Mouse (Mus musculus) granulocyte monocyte progenitor cell, adult 5-6 weeks (primary cell): ENCODE measurements around the gene Micall1. TPM values are rescaled to one million over a fixed set of nuclear protein-coding genes. Genes with fewer than 3 reads are reported as not detected.
A peak's percentile ranks its signal among the peaks of the same experiment; 100 is the strongest.

Experiments
- ATAC-seq: replicated peaks from 2 replicates; pipeline ENCODE4 v1.8.0; 2016; ENCODE audit warnings: mild to moderate bottlenecking, moderate TSS enrichment, inconsistent platforms; ENCODE audit not compliant: poor library complexity, severe bottlenecking
- total RNA-seq, 2 experiments: library from RNA; stranded (forward) in 1 of 2; stranded (reverse) in 1 of 2; fragments of 200-712, 200-1000 nt in 1 of 2; fragments of >200 nt in 1 of 2; fragmentation: Nextera tagmentation in 1 of 2; gene quantifications; 2 replicates each; pipeline ENCODE4 v1.2.3; 2014 to 2017

Micall1 gene
- total RNA-seq, 2 experiments from 2014 or later = 7.1 to 13.5 TPM

DNA sequence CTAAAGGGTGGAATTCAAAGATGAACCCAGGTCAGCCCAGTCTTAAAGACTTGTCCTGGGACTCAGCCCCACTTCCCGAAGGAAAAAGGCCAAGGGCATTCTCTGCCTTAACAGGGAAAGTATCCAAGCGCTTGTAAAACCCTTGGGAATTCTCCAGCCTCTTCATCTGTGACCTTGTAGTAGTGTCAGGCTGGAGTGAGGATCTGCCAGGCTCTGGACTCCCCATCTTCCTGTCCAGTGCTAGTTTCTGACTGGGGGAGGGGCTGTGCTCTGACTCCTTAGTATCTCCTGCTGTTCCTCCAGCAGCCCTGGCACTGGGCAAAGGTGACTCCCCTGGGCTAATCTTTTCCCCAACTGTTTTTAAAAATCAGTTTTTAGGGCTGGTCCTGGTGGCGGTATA is 12.1 kb upstream of the Micall1 start:
- no peak for ATAC-seq

DNA sequence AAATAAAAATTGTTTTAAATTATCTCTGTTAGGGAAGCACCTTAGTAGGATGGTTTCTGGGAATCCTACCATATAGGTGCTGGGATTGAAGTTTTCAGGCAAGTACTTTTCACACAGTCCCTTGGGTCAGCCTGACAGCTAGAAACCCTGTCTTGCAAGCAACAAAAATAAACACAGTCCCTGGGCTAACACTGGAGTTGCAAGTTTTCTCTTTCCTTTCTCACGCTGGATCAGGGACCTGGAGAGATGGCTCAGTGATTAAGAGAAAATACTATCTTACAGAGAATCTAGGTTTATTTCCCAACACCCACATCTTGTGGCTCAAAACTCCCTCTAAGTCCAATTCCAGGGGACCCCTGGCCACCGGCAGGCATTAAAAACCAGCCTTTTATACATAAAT is 11.6 kb upstream of the Micall1 start:
- no peak for ATAC-seq

DNA sequence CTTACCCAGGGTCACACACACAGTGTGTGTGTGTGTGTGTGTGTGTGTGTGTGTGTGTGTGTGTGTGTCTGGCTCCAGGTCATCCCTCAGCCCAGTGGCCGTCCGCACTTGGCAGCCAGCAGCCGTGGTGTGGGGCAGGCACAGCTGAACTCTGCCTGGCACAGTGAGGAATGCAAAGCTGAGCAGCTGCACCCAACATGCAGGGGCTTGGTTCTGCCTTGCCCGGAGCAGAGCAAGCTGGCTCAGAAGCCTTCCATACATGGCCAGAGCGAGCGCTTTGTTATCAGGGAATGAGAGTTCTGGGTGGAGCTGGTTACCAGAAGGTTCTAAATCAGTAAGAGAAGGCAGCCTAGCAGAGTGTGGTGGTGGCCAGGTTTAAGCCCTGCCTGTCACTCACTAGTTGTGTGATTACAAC is 11.1 kb upstream of the Micall1 start:
- no peak for ATAC-seq

DNA sequence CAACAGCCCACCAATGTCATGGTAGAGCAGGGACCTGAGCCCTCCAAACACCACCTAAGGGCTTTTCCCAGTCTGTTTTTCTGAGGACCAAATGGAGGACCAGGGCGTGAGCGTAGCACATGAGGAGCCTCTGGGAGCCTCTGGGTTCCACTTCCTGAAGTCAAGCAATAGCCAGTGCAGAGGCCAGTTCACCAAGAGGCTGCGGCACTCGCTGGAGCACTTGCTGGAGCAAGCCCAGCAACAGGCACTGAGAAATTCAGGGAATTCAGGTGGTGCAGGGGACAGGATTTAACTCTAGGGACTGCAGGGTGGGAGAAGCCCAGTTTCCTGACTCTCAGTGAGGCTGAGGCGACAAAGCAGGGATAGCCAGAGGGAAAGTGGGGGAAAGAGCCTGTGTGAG is 10.5 kb upstream of the Micall1 start:
- ATAC-seq = no peak

DNA sequence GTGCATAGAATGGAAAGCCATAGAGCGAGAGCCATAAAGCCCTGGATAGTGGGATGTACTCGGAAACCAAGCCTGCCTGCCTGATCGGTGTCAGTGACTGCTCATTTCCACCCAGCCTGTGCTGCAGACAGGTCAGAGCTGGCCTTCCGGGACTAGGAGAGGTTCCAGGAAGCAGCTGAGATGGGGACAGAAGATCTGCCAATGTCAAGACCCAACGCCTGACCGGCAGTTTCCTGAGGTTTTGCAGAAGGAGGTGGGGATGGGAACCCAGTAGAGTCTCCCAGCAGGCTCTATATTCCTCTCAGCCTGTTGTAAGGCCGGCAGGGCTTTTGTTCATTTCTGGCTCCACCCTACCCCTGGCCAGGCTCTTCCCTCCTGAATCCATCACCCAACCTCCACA is 9.8 kb upstream of the Micall1 start:
- ATAC-seq = no peak; the same call in 1 of the 2 replicates

DNA sequence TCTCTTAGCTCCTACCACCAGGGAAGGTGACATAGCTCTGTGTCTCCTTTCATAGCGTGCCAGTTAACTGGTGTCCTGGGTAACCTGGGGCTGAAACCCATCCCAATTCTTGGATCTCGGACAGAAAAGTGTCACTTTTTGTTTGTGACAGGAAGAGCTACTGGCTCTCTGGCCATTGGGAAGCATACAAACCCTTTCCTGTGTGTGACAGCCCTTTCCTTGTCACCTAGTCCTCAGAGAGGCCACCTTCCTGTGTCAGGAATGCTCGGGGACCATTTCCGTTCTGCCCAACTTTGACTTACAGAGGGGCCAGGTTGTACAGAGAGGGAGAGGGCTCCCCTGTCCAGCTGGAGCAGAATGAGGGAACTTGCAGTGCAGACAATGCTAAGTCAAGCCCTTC is 9.2 kb upstream of the Micall1 start:
- no peak for ATAC-seq

DNA sequence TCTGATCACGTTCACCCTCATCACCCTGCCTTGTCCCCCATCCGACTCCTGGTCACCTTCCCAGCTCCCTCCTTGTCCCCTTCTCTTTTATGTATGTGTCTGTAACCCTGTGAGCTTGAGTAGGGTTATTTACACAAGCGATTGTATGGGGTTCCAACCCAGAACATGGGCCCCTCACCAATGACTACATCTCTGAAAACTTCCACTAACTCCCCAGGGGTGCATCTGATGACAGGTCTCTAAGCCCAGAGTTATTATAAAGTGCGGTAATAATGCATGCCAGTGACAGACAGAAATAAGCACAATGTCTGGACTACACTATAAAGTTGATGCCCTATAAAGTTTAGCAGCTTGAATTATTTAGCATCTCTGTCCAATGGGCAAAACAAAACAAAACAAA is 8.3 kb upstream of the Micall1 start:
- no peak for ATAC-seq

DNA sequence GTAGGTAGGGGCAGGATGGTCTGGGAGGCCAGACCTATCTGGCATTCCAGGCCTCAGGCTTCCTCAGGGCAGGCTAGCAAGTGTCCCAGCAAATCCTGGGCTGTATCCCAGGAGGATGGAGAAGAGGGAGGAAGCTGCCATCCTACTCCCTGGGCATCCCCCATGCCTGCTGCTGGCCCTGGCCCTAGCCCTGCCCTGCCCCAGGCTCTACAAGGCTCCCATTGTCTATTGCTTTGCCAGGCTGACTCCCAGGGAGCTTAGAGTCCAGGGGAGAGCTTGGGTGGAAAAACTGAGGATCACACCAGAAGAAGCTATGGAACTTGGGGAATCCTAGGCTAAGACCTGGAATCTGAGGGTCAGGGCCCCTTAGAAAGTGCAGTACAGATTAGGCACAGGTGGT is 7.2 kb upstream of the Micall1 start:
- ATAC-seq = no peak

DNA sequence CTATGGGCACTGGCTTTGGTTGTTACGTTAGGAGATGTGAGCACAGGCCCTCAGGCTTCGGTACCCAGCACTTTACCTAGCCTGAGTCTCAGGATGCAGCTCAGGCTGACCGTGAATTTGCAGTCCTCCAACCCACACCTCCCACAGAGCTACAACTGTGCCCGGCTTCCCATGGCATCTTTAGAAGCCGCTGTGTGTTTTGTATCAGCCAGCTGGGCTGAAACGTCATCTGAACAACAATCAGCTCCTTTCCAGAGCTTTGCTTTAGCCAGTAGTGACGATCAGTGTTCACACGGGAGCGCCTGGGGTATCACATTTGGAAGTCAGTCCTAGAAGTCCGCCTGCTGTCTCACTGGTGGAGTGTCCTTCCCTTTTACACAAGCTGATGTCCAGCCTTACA is 5.4 kb upstream of the Micall1 start:
- no peak for ATAC-seq

DNA sequence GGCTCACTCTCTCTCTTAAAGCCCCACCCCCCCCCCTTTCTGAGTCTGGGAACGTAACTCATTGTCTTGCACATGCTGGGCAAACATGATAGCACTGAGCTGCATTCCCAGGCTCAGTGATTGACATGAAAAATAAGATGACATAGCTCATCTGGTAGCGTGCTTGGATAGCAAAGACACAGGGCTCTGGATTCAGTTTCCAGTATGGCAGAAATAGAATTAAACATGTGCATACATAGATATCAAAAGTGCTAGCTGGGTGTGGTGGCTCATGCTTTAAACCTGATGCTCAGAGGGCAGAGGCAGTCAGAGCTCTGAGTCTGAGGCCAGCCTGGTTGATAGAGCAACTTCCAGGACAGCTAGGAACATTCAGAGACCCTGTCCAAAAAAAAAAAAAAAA is 2.9 kb upstream of the Micall1 start:
- no peak for ATAC-seq

DNA sequence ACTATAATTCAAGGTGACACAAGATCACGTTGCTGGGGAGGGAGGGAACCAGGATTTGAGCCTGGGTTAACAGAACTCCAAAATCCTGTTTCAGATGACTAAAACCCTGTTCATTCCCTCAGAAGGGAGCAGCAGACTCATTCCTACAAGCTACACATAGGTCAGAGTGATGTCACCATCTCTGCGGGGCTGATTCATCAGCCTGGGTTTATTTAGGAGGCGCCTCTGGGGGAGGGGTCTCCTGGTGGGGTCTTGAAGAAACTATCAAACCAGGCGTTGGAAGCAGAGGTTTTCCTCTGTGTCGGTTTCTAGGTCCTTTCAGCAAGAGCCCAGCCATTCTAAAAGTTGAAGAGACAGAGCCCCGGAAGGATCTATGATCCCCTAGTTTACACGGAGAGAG is 732 bp upstream of the Micall1 start:
- no peak for ATAC-seq

DNA sequence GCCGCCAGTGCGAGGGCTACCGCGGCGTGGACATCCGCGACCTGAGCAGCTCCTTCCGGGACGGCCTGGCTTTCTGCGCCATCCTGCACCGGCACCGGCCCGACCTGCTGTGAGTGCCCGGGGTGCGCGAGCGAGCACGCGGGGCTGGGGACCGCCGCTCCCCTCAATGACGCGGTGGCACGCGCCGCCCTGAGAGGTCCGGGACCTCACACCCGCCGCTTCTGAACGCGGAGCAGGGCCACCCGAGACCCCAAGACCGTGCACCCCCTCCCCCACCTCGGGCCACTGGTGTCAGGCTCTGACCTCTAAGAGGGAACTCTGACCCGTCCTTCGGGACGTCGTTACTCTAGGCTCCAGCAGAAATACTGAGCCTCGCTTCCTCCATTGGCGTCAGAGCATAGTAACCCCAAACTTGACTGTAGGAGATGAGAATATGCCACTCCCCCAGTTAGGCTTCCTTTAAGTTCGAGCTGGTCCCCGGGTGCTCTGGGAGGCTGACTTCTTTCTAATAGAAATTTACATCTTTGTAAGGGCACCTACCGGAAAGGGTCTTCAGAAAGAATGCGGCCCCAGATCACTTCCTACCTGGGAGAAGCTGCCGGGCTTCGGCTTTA is 730 bp downstream of the Micall1 start:
- peak; percentile 39 for ATAC-seq

DNA sequence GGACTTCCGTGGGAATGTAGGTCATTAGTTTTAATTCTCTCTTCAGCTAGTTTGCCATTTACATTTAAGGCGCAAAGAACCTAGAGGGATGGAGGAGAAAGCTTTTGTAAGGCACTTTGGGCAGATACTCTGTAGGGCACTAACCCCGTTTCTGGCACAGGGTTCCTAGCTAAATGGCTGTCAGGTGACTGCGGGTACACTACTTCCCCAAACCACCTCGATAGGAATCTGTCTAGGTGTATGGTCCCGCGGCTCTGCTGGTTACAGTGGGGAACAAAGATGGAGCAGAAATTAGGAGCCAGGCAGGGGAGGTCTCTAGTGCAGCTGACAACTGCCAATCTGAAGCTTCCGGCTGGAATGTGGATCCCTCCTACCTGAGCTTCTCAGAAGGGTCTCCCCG is 1.3 kb downstream of the Micall1 start:
- ATAC-seq = no peak

DNA sequence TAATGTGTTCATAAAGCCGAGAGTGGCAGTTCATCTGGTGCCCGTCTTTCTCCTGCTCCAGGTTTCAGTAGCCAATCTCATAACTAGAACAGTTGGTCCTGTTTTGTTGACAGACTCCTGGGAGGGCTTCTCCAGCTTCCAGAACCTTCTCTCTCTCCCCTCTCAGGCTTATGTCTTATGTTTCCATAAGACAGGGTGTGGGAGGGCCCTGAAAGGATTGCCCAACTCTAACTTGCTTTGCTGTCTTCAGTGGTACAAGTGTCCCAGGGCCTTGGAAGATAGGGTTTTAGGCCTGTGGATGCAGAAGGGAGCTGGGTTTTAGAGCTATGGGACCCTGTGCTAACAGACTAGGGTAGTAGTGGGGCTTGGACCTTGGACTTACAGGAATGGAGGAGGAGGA is 1.8 kb downstream of the Micall1 start:
- no peak for ATAC-seq

DNA sequence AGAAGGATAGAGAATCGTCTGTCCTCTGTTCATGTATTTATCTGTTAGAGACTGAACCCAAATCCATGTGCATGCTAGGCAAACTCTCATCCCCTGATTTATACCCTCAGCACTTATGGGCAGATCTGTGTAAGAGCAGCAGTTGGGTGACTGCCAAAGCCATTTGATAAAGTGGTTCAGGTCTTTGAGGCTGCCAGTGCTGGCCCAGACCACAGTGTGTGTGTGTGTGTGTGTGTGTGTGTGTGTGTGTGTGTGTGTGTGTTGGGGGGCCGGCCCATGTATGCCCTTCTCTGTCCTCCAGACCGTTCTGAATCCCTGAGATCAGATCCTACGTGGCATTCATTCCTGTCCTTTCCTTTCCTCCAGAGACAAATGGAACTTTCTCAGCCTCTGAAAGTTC is 3.1 kb downstream of the Micall1 start:
- no peak for ATAC-seq

DNA sequence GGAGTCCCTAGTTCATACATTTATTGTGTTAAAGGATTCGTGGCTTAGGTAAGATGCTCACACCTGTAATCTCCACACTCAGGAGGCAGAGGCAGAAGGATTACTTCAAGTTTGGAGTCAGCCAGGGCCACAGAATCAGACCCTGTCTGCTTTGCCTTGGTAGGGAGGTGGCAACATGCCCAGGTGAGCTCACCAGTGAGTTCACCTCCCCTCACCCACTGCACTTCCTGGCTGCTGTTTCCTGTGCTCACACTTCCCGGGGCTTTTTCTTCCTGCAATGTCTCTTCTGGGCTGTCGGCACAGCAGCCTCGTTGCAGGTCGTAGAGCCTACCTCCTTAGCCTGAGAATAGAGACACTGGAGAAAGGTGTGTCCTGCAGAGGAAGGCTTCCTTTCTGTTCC is 6.6 kb downstream of the Micall1 start:
- no peak for ATAC-seq

DNA sequence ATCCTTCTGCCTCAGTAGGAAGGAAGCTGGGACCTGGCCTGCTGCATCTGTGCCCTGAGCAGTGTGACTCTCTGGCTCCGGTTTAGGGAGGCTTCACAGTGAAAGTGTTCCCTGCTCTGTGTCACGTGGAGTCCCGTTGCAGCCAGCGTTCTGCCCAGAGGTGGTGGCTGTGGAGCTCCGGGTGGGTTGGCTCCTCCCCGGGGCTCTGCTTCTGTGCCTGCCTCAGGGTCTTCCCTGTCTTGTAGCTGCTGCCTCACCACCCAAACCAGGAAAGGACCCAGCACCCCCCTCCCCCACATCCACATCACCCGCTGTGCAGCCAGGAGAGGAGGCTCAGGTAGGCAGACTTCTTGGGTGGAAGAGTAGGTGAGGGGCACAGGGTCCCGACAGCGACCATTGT is 10.8 kb downstream of the Micall1 start:
- no peak for ATAC-seq

DNA sequence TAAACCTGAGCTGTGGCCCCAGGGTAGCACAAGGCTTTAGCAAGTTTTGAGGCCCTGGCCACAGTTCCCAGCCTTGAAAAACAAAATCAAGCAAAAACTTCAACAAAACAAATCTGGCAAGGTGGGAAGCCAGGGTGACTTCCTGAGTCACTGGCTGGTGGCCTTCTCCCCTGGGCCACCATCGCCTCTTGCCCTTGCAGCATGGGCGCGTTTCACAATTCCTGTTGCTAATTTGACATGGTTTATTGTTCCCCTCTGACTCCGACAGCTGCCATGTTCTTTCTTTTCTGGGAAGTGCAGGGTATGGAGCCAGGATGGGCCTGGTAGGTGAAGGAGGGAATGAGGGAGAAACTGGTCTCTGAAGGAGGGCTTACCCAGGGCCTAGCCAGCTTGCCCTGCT is 13.4 kb downstream of the Micall1 start:
- ATAC-seq = no peak

DNA sequence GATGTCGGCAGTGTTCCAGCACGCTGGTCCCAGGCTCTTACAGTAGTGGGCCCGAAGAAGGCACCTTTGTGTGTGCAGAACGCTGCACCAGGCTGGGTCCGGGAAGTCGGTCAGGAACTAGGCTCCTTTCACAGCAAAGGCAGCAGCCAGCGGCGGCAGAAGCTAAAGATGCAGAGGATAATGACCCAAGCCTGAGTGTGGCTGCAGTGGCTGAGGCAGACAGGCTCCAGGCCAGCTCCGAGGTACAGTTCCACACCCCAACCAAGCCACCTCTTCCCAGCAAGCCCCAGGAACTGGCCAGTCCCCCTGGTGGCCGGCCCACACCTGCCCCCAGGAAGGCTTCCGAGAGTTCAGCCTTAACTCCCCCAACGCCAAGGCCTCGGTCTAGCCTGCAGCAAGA is 13.8 kb downstream of the Micall1 start:
- ATAC-seq = no peak

DNA sequence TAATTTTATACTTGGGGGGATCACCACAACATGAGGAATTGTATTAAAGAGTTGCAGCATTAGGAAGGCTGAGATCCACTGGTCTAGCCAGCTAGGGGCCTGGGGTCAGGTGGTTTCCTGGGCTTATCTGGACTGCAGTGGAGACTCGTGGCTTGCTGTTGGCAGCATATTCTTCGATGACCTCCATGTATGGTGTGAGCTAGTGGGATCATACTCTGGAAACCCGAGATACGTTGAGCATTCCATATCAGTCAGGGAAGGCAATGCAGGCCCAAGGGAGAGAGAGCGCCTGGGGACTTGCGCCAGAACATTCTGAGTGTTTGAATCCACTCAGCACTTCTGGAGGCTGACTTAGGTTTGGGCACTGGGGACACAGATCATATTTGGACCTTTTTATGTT is 15.1 kb downstream of the Micall1 start:
- no peak for ATAC-seq

DNA sequence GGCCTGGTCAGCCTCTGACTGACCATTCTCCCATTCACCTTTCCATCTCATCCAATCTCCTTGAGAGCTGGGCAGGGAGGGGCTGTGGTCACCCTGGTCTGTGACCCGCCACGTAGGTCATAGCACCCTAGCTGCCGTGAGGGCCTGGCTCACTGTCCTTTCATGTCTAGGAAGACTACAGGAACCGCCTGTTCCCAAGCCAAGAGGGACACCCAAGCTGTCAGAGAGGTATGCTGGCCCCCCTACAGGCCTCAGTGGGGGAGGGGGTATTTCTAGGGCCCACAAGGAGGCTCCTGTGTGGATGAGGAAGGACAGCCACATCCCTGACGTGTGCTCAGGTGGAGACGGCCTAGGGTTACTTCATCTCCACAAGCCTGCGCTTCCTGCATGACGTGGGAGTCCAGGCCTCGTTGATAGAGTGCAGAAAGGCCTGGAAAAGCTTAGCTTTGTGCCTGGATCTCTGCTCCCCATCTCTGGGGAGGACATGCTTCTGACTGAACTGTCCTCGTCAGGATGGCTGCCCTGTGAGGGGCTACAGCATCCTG is 15.7 kb downstream of the Micall1 start:
- ATAC-seq = no peak

DNA sequence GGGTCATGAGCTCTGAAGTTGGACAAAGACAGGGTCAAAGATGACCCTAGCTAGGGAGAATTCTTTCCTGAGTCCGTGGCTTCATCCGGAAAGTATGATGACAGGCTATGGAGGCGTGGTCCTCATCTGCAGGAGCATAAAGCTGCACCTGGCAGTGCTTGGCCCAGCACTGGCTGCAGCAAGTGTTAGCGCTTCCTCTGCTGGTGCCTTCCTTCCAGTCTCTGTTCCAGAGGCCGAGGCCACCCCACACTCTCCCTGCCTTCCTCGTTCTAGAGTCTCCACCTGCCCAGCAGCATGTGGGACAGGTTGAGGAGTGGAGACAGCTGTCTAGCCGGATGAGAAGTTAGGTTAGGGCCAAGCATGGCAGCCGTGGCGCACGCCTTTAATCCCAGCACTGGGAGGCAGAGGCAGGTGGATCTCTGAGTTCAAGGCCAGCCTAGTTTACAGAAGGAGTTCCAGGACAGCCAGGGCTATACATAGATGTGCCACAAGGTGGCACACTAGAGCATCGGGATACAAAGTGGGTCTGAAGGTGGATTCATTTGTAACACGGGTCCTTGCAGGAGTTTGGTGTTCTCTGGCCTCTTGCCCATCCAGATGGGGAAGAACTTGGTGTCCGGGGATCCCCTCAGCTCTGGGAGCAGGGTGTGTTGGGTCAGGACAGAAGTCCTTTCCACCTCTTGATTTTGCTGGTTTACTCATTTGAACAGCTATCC is 17.7 kb downstream of the Micall1 start:
- ATAC-seq = peak; percentile 45; the same call in 1 of the 2 replicates
